Mouse (Mus musculus): ENCODE data around the gene Klhl29.

- TF ChIP-seq MYOG (IDR thresholded peaks at IDR 0.05; ENCODE audit: control insufficient read depth in 1 of 3, insufficient read depth in 1 of 3, insufficient read length in 2 of 3, low read depth in 2 of 3) = no peak
- no peak for TF ChIP-seq POLR2A (IDR thresholded peaks at IDR 0.05; ENCODE audit: insufficient read length, low read depth)
- no peak for TF ChIP-seq E2F4 (IDR thresholded peaks at IDR 0.05; ENCODE audit: insufficient read depth)
- TF ChIP-seq SRF (IDR thresholded peaks at IDR 0.05; ENCODE audit: control insufficient read depth, insufficient read length, low read depth) = no peak
- no peak for TF ChIP-seq TCF12 (IDR thresholded peaks at IDR 0.05; ENCODE audit: insufficient read depth, poor library complexity, severe bottlenecking)
- no peak for TF ChIP-seq TCF3 (IDR thresholded peaks at IDR 0.05; ENCODE audit: insufficient read length, low read depth)
- TF ChIP-seq MAX (IDR thresholded peaks at IDR 0.05; ENCODE audit: low read depth) = no peak
- no peak for TF ChIP-seq USF1 (IDR thresholded peaks at IDR 0.05; ENCODE audit: low read depth)
- TF ChIP-seq POLR2AphosphoS2 (IDR thresholded peaks at IDR 0.05; ENCODE audit: insufficient read length, low read depth) = no peak
- no peak for TF ChIP-seq CEBPB (IDR thresholded peaks at IDR 0.05; ENCODE audit: insufficient read depth, poor library complexity, severe bottlenecking)
- TF ChIP-seq MYOD1 (IDR thresholded peaks at IDR 0.05; ENCODE audit: control insufficient read depth in 1 of 3, insufficient read length in 2 of 3, low read depth in 2 of 3) = no peak
Measured at GRCm38 (mm10) chr12:5151859-5152258, 223.6 kb downstream of the Klhl29 start.

All from myocyte (in vitro differentiated cells).